Mouse (Mus musculus) CH12.LX (cell line): Measurements from ENCODE around the gene Hist1h4d.
A peak's percentile ranks its signal among the peaks of the same experiment; 100 is the strongest.
"Not testable (repeated sequence)": the region's sequence is repeated elsewhere in the genome, so short reads cannot be mapped to it uniquely, and the experiment has no call there.

Source experiments
- CHD2 ChIP-seq: IDR thresholded peaks from 2 replicates; pipeline ENCODE4 v1.6.1; 2011; ENCODE audit warnings: low read length, improper control_type of control experiment
- CTCF ChIP-seq, 2 experiments: IDR thresholded peaks in 1 of 2; conservative IDR thresholded peaks in 1 of 2; 2 replicates each; pipeline ENCODE4 v1.5.1; 2011 to 2012; ENCODE audit warnings: low read depth in 2 of 2, low read length in 2 of 2, improper control_type of control experiment in 1 of 2, inconsistent platforms in 1 of 2, mild to moderate bottlenecking in 1 of 2, moderate library complexity in 1 of 2
- EP300 ChIP-seq: IDR thresholded peaks from 2 replicates; pipeline ENCODE4 v1.6.1; 2011; ENCODE audit warnings: low read length, improper control_type of control experiment
- ETS1 ChIP-seq: conservative IDR thresholded peaks from 2 replicates; pipeline ENCODE4 v1.6.1; 2012; ENCODE audit warnings: low read depth, mild to moderate bottlenecking, inconsistent platforms, low read length, improper control_type of control experiment, moderate library complexity
- HCFC1 ChIP-seq: IDR thresholded peaks from 2 replicates; pipeline ENCODE4 v1.6.1; 2012; ENCODE audit warnings: low read depth, mild to moderate bottlenecking, inconsistent platforms, low read length, improper control_type of control experiment
- POLR2A ChIP-seq: IDR thresholded peaks from 2 replicates; pipeline ENCODE4 v1.6.1; 2011; ENCODE audit warnings: low read depth, mild to moderate bottlenecking, improper control_type of control experiment, low read length
- TBP ChIP-seq: conservative IDR thresholded peaks from 2 replicates; pipeline ENCODE4 v1.6.1; 2011; ENCODE audit warnings: low read depth, low read length, improper control_type of control experiment
- UBTF ChIP-seq: IDR thresholded peaks from 2 replicates; pipeline ENCODE4 v1.6.1; 2012; ENCODE audit warnings: low read depth, mild to moderate bottlenecking, inconsistent platforms, low read length, improper control_type of control experiment, moderate library complexity
- USF1 ChIP-seq: IDR thresholded peaks from 2 replicates; pipeline ENCODE4 v1.6.1; 2014; ENCODE audit warnings: low read depth, mild to moderate bottlenecking, inconsistent platforms, low read length, improper control_type of control experiment
- ZC3H11A ChIP-seq: IDR thresholded peaks from 2 replicates; pipeline ENCODE4 v1.6.1; 2012; ENCODE audit warnings: low read depth, mild to moderate bottlenecking, inconsistent platforms, low read length, improper control_type of control experiment

- TF ChIP-seq USF1, EP300, ETS1, ZC3H11A, CHD2: not testable (repeated sequence)
- TF ChIP-seq HCFC1 (peak; percentile 83), POLR2A (peak; percentile 99), CTCF (conservative IDR thresholded peaks at IDR 0.05 in 1 of 2, IDR thresholded peaks at IDR 0.05 in 1 of 2; ENCODE audit: low read depth in 2 of 2, low read length in 2 of 2) (peak in 1 of 2 experiments; percentile 42; a peak in 2 of 4 replicates), TBP (peak; percentile 98), UBTF (peak; percentile 94)
These were observed 30.1 kb upstream of the Hist1h4d start, which contains the start of gene Hist1h4f for GRCm38 (mm10) chr13:23551146-23551834.
